Mouse (Mus musculus) T-cell, adult 2 months (primary cell): ENCODE results near the gene Atp1a3.
A peak's percentile ranks its signal among the peaks of the same experiment; 100 is the strongest.

Experiments used
- DNase-seq: peaks from one replicate; pipeline ENCODE4 v3.0.0; 2022; ENCODE audit warnings: low spot score

Gene Atp1a3

GRCm38 (mm10) chr7:25003820-25004388 lies 1.9 kb downstream of the Atp1a3 start:
- no peak for DNase-seq

GRCm38 (mm10) chr7:25003291-25003690 lies 2.5 kb downstream of the Atp1a3 start:
- no peak for DNase-seq

GRCm38 (mm10) chr7:25000711-25001110 lies 5.0 kb downstream of the Atp1a3 start:
- DNase-seq = peak; percentile 77

GRCm38 (mm10) chr7:25000211-25000610 lies 5.5 kb downstream of the Atp1a3 start:
- DNase-seq = peak; percentile 56

GRCm38 (mm10) chr7:24993081-24993480 lies 12.7 kb downstream of the Atp1a3 start:
- DNase-seq = no peak

- no peak for DNase-seq
Measured at GRCm38 (mm10) chr7:24990478-24990877, 15.3 kb downstream of the Atp1a3 start.

- no peak for DNase-seq
Measured at GRCm38 (mm10) chr7:24987941-24988340, 17.8 kb downstream of the Atp1a3 start.

GRCm38 (mm10) chr7:24985799-24986198 lies 20.0 kb downstream of the Atp1a3 start:
- DNase-seq = no peak

GRCm38 (mm10) chr7:24984307-24984706 lies 21.5 kb downstream of the Atp1a3 start:
- DNase-seq = no peak

GRCm38 (mm10) chr7:24983396-24983795 lies 22.4 kb downstream of the Atp1a3 start:
- no peak for DNase-seq

GRCm38 (mm10) chr7:24980439-24980838 lies 25.3 kb downstream of the Atp1a3 start:
- no peak for DNase-seq

GRCm38 (mm10) chr7:24978781-24979180 lies 27.0 kb downstream of the Atp1a3 start:
- no peak for DNase-seq

- DNase-seq = peak; percentile 57
Measured at GRCm38 (mm10) chr7:24974893-24975595, 30.7 kb downstream of the Atp1a3 start.

GRCm38 (mm10) chr7:24973902-24974301 lies 31.9 kb downstream of the Atp1a3 start:
- DNase-seq = no peak

- DNase-seq = no peak
Measured at GRCm38 (mm10) chr7:24973208-24973607, 32.5 kb downstream of the Atp1a3 start.

- peak; percentile 90 for DNase-seq
Measured at GRCm38 (mm10) chr7:24971972-24972893, 33.5 kb downstream of the Atp1a3 start, which contains the start of gene Rabac1. Gene Rabac1, minus strand, starts transcription at chr7:24972754.

- peak; percentile 23 for DNase-seq
Measured at GRCm38 (mm10) chr7:24971261-24971971, 34.3 kb downstream of the Atp1a3 start.

GRCm38 (mm10) chr7:24970341-24970740 lies 35.4 kb downstream of the Atp1a3 start:
- DNase-seq = no peak

- no peak for DNase-seq
Measured at GRCm38 (mm10) chr7:24969805-24970204, 36.0 kb downstream of the Atp1a3 start.

GRCm38 (mm10) chr7:24968463-24968862 lies 37.3 kb downstream of the Atp1a3 start:
- no peak for DNase-seq

- no peak for DNase-seq
Measured at GRCm38 (mm10) chr7:24967966-24968365, 37.8 kb downstream of the Atp1a3 start.
